Mouse (Mus musculus) forebrain, embryonic 10.5 days (tissue): ENCODE measurements at regions not wholly inside any gene's neighbourhood (a gene's known extent, or its start where the extent isn't known, plus 50 kb on each side); places are given as distances from the start of the nearest gene placed in this dataset.

Experiments used
- DNase-seq: peaks from one replicate; pipeline ENCODE4 v3.0.0-alpha.2; 2017; ENCODE audit warnings: low spot score; ENCODE audit errors: extremely low spot score
- H3K27ac ChIP-seq: fragments of 300-500 bp; sonication (generic); 2 replicates; pipeline ENCODE4 v1.5.1; 2016; ENCODE audit warnings: mild to moderate bottlenecking
- H3K27me3 ChIP-seq: fragments of 300-500 bp; sonication (generic); 2 replicates; pipeline ENCODE4 v1.6.1; 2016; ENCODE audit warnings: mild to moderate bottlenecking; ENCODE audit not compliant: poor library complexity, severe bottlenecking
- H3K36me3 ChIP-seq: fragments of 300-500 bp; sonication (generic); replicated peaks from 2 replicates; pipeline ENCODE4 v1.6.1; 2016; ENCODE audit warnings: mild to moderate bottlenecking, moderate library complexity
- H3K4me1 ChIP-seq: fragments of 300-500 bp; sonication (generic); 2 replicates; pipeline ENCODE4 v1.6.1; 2016
- H3K4me3 ChIP-seq: fragments of 300-500 bp; sonication (generic); 2 replicates; pipeline ENCODE4 v1.5.1; 2016; ENCODE audit warnings: mild to moderate bottlenecking, moderate library complexity
- H3K9me3 ChIP-seq: fragments of 300-500 bp; sonication (generic); 2 replicates; pipeline ENCODE4 v1.6.1; 2016; ENCODE audit warnings: mild to moderate bottlenecking, moderate library complexity
- WGBS: fragments of 180-500 bp; shearing (Covaris S2); methylation state at CpG from one replicate; pipeline ENCODE4 v1.1.7; 2016; 5-methylcytosine and 5-hydroxymethylcytosine counted together

GRCm38 (mm10) chr14:37371972-37372371, 236.9 kb upstream of the Ghitm start:
- no peak for DNase-seq
- Histone ChIP-seq H3K4me1 (no peaks in the 10 kb centered on the region), H3K27me3 (no peaks in the 10 kb centered on the region), H3K4me3 (no peak overlapping the region), H3K9me3 (no peaks in the 10 kb centered on the region), H3K27ac (no peak overlapping the region), H3K36me3 (no peaks in the 10 kb centered on the region)
- 90% methylated on average over 1 of the region's 1 CpGs for WGBS

- Histone ChIP-seq H3K4me1 (peaks cover 7% of the 10 kb centered on the region; the same call in 1 of the 2 replicates), H3K27me3 (no peaks in the 10 kb centered on the region), H3K36me3 (no peaks in the 10 kb centered on the region), H3K27ac (no peak overlapping the region), H3K9me3 (no peaks in the 10 kb centered on the region), H3K4me3 (no peak overlapping the region)
- 80% methylated on average over 3 of the region's 3 CpGs for WGBS
- no peak for DNase-seq
Measured at GRCm38 (mm10) chr14:37361896-37362295, 226.8 kb upstream of the Ghitm start.

- peaks cover 7% of the 10 kb centered on the region for H3K4me1 ChIP-seq
- 25% methylated on average over 9 of the region's 9 CpGs for WGBS
- H3K9me3 ChIP-seq: no peaks in the 10 kb centered on the region; the same call in 1 of the 2 replicates
- no peaks in the 10 kb centered on the region for H3K27me3 ChIP-seq
- H3K36me3 ChIP-seq: no peaks in the 10 kb centered on the region
- peak overlapping the region; percentile 66 for H3K27ac ChIP-seq
- peak overlapping the region; percentile 26; the same call in 1 of the 2 replicates for H3K4me3 ChIP-seq
- peak; percentile 83 for DNase-seq
Measured at GRCm38 (mm10) chr14:37355968-37356704, 221.1 kb upstream of the Ghitm start.

GRCm38 (mm10) chr14:37323392-37323791, 188.3 kb upstream of the Ghitm start:
- whole genome bisulfite sequencing: 81% methylated on average over 4 of the region's 4 CpGs
- Histone ChIP-seq H3K4me1 (no peaks in the 10 kb centered on the region), H3K27me3 (no peaks in the 10 kb centered on the region), H3K36me3 (no peaks in the 10 kb centered on the region), H3K27ac (no peak overlapping the region), H3K4me3 (no peak overlapping the region), H3K9me3 (no peaks in the 10 kb centered on the region)
- no peak for DNase-seq

GRCm38 (mm10) chr14:37315239-37315895, 180.3 kb upstream of the Ghitm start:
- Histone ChIP-seq H3K4me3 (no peak overlapping the region), H3K36me3 (no peaks in the 10 kb centered on the region), H3K27me3 (no peaks in the 10 kb centered on the region), H3K9me3 (no peaks in the 10 kb centered on the region), H3K4me1 (no peaks in the 10 kb centered on the region), H3K27ac (no peak overlapping the region)
- 80% methylated on average over 7 of the region's 7 CpGs for WGBS
- DNase-seq: no peak

- no peaks in the 10 kb centered on the region for H3K4me1 ChIP-seq
- H3K36me3 ChIP-seq: no peaks in the 10 kb centered on the region
- H3K9me3 ChIP-seq: no peaks in the 10 kb centered on the region
- H3K27me3 ChIP-seq: no peaks in the 10 kb centered on the region
- H3K4me3 ChIP-seq: no peak overlapping the region
- no peak overlapping the region for H3K27ac ChIP-seq
- DNase-seq: no peak
Measured at GRCm38 (mm10) chr14:37313906-37314305, 178.8 kb upstream of the Ghitm start.

- no peaks in the 10 kb centered on the region for H3K9me3 ChIP-seq
- no peaks in the 10 kb centered on the region for H3K4me1 ChIP-seq
- H3K4me3 ChIP-seq: no peak overlapping the region
- WGBS: 90% methylated on average over 3 of the region's 3 CpGs
- no peaks in the 10 kb centered on the region for H3K36me3 ChIP-seq
- H3K27me3 ChIP-seq: no peaks in the 10 kb centered on the region
- no peak overlapping the region for H3K27ac ChIP-seq
- DNase-seq: no peak
Measured at GRCm38 (mm10) chr14:37312887-37313286, 177.8 kb upstream of the Ghitm start.

GRCm38 (mm10) chr14:37306622-37307274, 171.7 kb upstream of the Ghitm start:
- Histone ChIP-seq H3K27ac (no peak overlapping the region), H3K4me3 (no peak overlapping the region), H3K4me1 (no peaks in the 10 kb centered on the region), H3K36me3 (no peaks in the 10 kb centered on the region), H3K27me3 (no peaks in the 10 kb centered on the region), H3K9me3 (no peaks in the 10 kb centered on the region)
- 73% methylated on average over 2 of the region's 2 CpGs for WGBS
- no peak for DNase-seq

- no peaks in the 10 kb centered on the region for H3K27me3 ChIP-seq
- no peaks in the 10 kb centered on the region for H3K4me1 ChIP-seq
- DNase-seq: no peak
- H3K36me3 ChIP-seq: no peaks in the 10 kb centered on the region
- no peak overlapping the region for H3K27ac ChIP-seq
- no peak overlapping the region for H3K4me3 ChIP-seq
- no peaks in the 10 kb centered on the region for H3K9me3 ChIP-seq
Measured at GRCm38 (mm10) chr14:37298631-37299030, 163.6 kb upstream of the Ghitm start.

- Histone ChIP-seq H3K4me1 (no peaks in the 10 kb centered on the region), H3K36me3 (no peaks in the 10 kb centered on the region), H3K27ac (no peak overlapping the region), H3K4me3 (no peak overlapping the region), H3K9me3 (no peaks in the 10 kb centered on the region), H3K27me3 (no peaks in the 10 kb centered on the region)
- 83% methylated on average over 1 of the region's 1 CpGs for WGBS
- no peak for DNase-seq
Measured at GRCm38 (mm10) chr14:37296531-37296930, 161.5 kb upstream of the Ghitm start.

- 74% methylated on average over 4 of the region's 4 CpGs for WGBS
- H3K36me3 ChIP-seq: no peaks in the 10 kb centered on the region
- H3K4me3 ChIP-seq: no peak overlapping the region
- H3K27me3 ChIP-seq: no peaks in the 10 kb centered on the region
- H3K27ac ChIP-seq: no peak overlapping the region
- H3K4me1 ChIP-seq: no peaks in the 10 kb centered on the region
- H3K9me3 ChIP-seq: no peaks in the 10 kb centered on the region
- DNase-seq: no peak
Measured at GRCm38 (mm10) chr14:37292084-37292860, 157.2 kb upstream of the Ghitm start.

- Histone ChIP-seq H3K27ac (no peak overlapping the region), H3K9me3 (no peaks in the 10 kb centered on the region), H3K4me3 (no peak overlapping the region), H3K36me3 (no peaks in the 10 kb centered on the region), H3K4me1 (peaks cover 6% of the 10 kb centered on the region; the same call in 1 of the 2 replicates), H3K27me3 (no peaks in the 10 kb centered on the region)
- DNase-seq: no peak
- 44% methylated on average over 5 of the region's 5 CpGs for WGBS
Measured at GRCm38 (mm10) chr14:37284391-37284790, 149.3 kb upstream of the Ghitm start.
